ENCODE assay signal across 8 mouse cellular contexts in genomic region chr4:40854387-40854933, GRCm38 (mm10). TPM values are rescaled to one million over a fixed set of nuclear protein-coding genes. Genes with fewer than 3 reads are reported as not detected.
A peak's percentile ranks its signal among the peaks of the same experiment; 100 is the strongest.
DNase-seq lines count a peak whose midpoint lies in the region; ATAC-seq and TF ChIP-seq lines count a peak whose summit lies in the region.

No protein-coding gene starts in this region.

- H3K27ac ChIP-seq in cerebellum, adult 2 months (ENCODE audit: insufficient read depth, low read length): no peak overlapping the region
- 0 out of 2 replicates have a peak overlapping the region, but pooled peaks have one; percentile 42 for H3K27ac ChIP-seq in thymus, adult 2 months (ENCODE audit: control insufficient read depth, insufficient read depth, low read length)
- H3K27ac ChIP-seq in liver, embryonic 11.5 days (ENCODE audit: low read depth, low read length): peak overlapping the region; percentile 69; the same call in 1 of the 2 replicates
- H3K27ac ChIP-seq in stomach, embryonic 16.5 days (ENCODE audit: low read length): peak overlapping the region; percentile 90

- 15% methylated on average over 18 of the region's 18 CpGs for WGBS in cerebellum, adult 2 months
- WGBS in thymus, adult 2 months: 21% methylated on average over 18 of the region's 18 CpGs
- WGBS in liver, embryonic 11.5 days: 17% methylated on average over 18 of the region's 18 CpGs
- 13% methylated on average over 18 of the region's 18 CpGs for WGBS in stomach, embryonic 16.5 days

- H3K27me3 ChIP-seq in cerebellum, adult 2 months (ENCODE audit: control insufficient read depth, insufficient read depth, low read length): no peaks in the 10 kb centered on the region
- no peaks in the 10 kb centered on the region for H3K27me3 ChIP-seq in thymus, adult 2 months (ENCODE audit: control insufficient read depth, insufficient read depth, low read length)
- no peaks in the 10 kb centered on the region for H3K27me3 ChIP-seq in liver, embryonic 11.5 days (replicated peaks; ENCODE audit: control insufficient read depth, insufficient read depth, low read length)
- H3K27me3 ChIP-seq in stomach, embryonic 16.5 days (ENCODE audit: control insufficient read depth, insufficient read depth, low read length): no peaks in the 10 kb centered on the region

- H3K4me1 ChIP-seq in cerebellum, adult 2 months (ENCODE audit: control insufficient read depth, insufficient read depth, low read length): peaks cover 3% of the 10 kb centered on the region; the same call in 1 of the 2 replicates
- H3K4me1 ChIP-seq in thymus, adult 2 months (replicated peaks; ENCODE audit: control insufficient read depth, insufficient read depth, low read length): peaks cover 31% of the 10 kb centered on the region
- H3K4me1 ChIP-seq in liver, embryonic 11.5 days (replicated peaks; ENCODE audit: control insufficient read depth, insufficient read depth, low read length): peaks cover 37% of the 10 kb centered on the region
- peaks cover 22% of the 10 kb centered on the region for H3K4me1 ChIP-seq in stomach, embryonic 16.5 days (ENCODE audit: control insufficient read depth, insufficient read depth, low read length)

- DNase-seq in cerebellum, adult 2 months: no peak
- no peak for DNase-seq in cerebellum, postnatal 10 days
- no peak for DNase-seq in thymus, adult 2 months
- no peak for DNase-seq in thymus, postnatal 36 days
- no peak for DNase-seq in liver, embryonic 11.5 days (ENCODE audit: low spot score)
- no peak for DNase-seq in adrenal gland, postnatal 36 days
- no peak for DNase-seq in testis, postnatal 14 days (ENCODE audit: low spot score)

- no peaks in the 10 kb centered on the region for H3K9me3 ChIP-seq in liver, embryonic 11.5 days (ENCODE audit: control insufficient read depth, low read length)
- no peaks in the 10 kb centered on the region for H3K9me3 ChIP-seq in stomach, embryonic 16.5 days (replicated peaks; ENCODE audit: control insufficient read depth, low read length)

- ATAC-seq in liver, embryonic 11.5 days (replicated peaks; ENCODE audit: low FRiP score): no peak
- ATAC-seq in stomach, embryonic 16.5 days (ENCODE audit: insufficient read depth, low FRiP score): no peak

- no peaks in the 10 kb centered on the region for H3K36me3 ChIP-seq in thymus, adult 2 months (ENCODE audit: control insufficient read depth, insufficient read depth, low read length)
- no peaks in the 10 kb centered on the region for H3K36me3 ChIP-seq in liver, embryonic 11.5 days (ENCODE audit: control insufficient read depth, insufficient read depth, low read length)
- no peaks in the 10 kb centered on the region for H3K36me3 ChIP-seq in stomach, embryonic 16.5 days (ENCODE audit: control insufficient read depth, insufficient read depth, low read length)

- peak overlapping the region; percentile 77 for H3K9ac ChIP-seq in liver, embryonic 11.5 days (ENCODE audit: low read depth, low read length)
- H3K9ac ChIP-seq in stomach, embryonic 16.5 days (ENCODE audit: low read length): peak overlapping the region; percentile 76

- H3K4me3 ChIP-seq in cerebellum, adult 2 months (replicated peaks; ENCODE audit: insufficient read depth, low read depth, low read length): peak overlapping the region; percentile 67
- H3K4me3 ChIP-seq in thymus, adult 2 months (ENCODE audit: control insufficient read depth, insufficient read depth, low read length): peak overlapping the region; percentile 50
- H3K4me3 ChIP-seq in liver, embryonic 11.5 days (ENCODE audit: low read depth, low read length): peak overlapping the region; percentile 75
- peak overlapping the region; percentile 71 for H3K4me3 ChIP-seq in stomach, embryonic 16.5 days (replicated peaks; ENCODE audit: low read length)

- peak overlapping the region; percentile 94 for H3K4me2 ChIP-seq in liver, embryonic 11.5 days
- peak overlapping the region; percentile 83 for H3K4me2 ChIP-seq in stomach, embryonic 16.5 days (ENCODE audit: low read depth, low read length)

- no peak for TF ChIP-seq POLR2A in cerebellum, adult 2 months (IDR thresholded peaks at IDR 0.05; ENCODE audit: borderline replicate concordance, insufficient read depth, low read length)
- TF ChIP-seq POLR2A in thymus, adult 2 months (IDR thresholded peaks at IDR 0.05; ENCODE audit: control insufficient read depth, extremely low read depth, insufficient read depth, low read length, poor library complexity): no peak

- TF ChIP-seq CTCF in cerebellum, adult 2 months (IDR thresholded peaks at IDR 0.05; ENCODE audit: borderline replicate concordance, insufficient read depth, low read depth, low read length): no peak
- TF ChIP-seq CTCF in thymus, adult 2 months (IDR thresholded peaks at IDR 0.05; ENCODE audit: borderline replicate concordance, control insufficient read depth, extremely low read depth, insufficient read depth, low read length, poor library complexity): no peak

RNA-seq across cellular contexts. Expression of gene B4galt1, which starts 0.7 kb away (rescaled TPM):
- polyA plus RNA-seq in cerebellum, adult 2 months (2012; rRNA removed): 3.2 and 3.5 TPM in 2 replicates
- polyA plus RNA-seq in thymus, adult 2 months (2012; rRNA removed): 34.1 and 49.4 TPM in 2 replicates
- polyA plus RNA-seq in liver, embryonic 11.5 days (2014; fragmentation: Nextera tagmentation; extraction: Ambion mirVana): 49.0 and 50.4 TPM in 2 replicates
- polyA plus RNA-seq in stomach, embryonic 16.5 days (2015; fragmentation: Nextera tagmentation; extraction: Ambion mirVana): 50.1 and 51.2 TPM in 2 replicates
- total RNA-seq in adrenal gland, postnatal 36 days (2021): 10 to 100 TPM; 75.7 to 89.5 TPM
